Mouse (Mus musculus): ENCODE measurements around the gene Cdk18. TPM values are rescaled to one million over a fixed set of nuclear protein-coding genes. Genes with fewer than 3 reads are reported as not detected.

The Cdk18 gene
- total RNA-seq (2023), result 1 to 10 TPM; 1.4 to 3.2 TPM

GRCm38 (mm10) chr1:132139416-132139864, at the start of gene Cdk18:
Gene Cdk18, minus strand, starts transcription at chr1:132139684.

GRCm38 (mm10) chr1:132067261-132068255, 71.9 kb downstream of the Cdk18 start, which contains the start of gene Mfsd4a:
Gene Mfsd4a, minus strand, starts transcription at chr1:132068062.

Other genes starting within 250 kb of the Cdk18 start
- gene Nucks1, start 229.2 kb downstream of the Cdk18 start, total RNA-seq (2023), result 10 to 100 TPM; 37.7 to 38.3 TPM
- gene Slc45a3, start 176.7 kb downstream of the Cdk18 start, total RNA-seq (2023), result 10 to 100 TPM; 50.0 to 65.3 TPM
- 100 to 1,000 TPM; 116 to 132 TPM for gene Elk4, start 132.1 kb downstream of the Cdk18 start, total RNA-seq (2023)
- not detected for gene Mfsd4a, start 71.6 kb downstream of the Cdk18 start, total RNA-seq (2023)
- not detected for gene Lemd1, start 51.7 kb upstream of the Cdk18 start, total RNA-seq (2023)
- not detected for gene AC124108.1, start 51.8 kb upstream of the Cdk18 start, total RNA-seq (2023)
- not detected for gene Gm10188, start 90.1 kb upstream of the Cdk18 start, total RNA-seq (2023)
- gene Klhdc8a, start 158.9 kb upstream of the Cdk18 start, total RNA-seq (2023), result not detected
- 100 to 1,000 TPM; 153 to 166 TPM for gene Nuak2, start 176.4 kb upstream of the Cdk18 start, total RNA-seq (2023)

Data from monocyte, adult 59 days (primary cell).